Mouse (Mus musculus): ENCODE data around the gene Bcr.

Bcr gene

DNA sequence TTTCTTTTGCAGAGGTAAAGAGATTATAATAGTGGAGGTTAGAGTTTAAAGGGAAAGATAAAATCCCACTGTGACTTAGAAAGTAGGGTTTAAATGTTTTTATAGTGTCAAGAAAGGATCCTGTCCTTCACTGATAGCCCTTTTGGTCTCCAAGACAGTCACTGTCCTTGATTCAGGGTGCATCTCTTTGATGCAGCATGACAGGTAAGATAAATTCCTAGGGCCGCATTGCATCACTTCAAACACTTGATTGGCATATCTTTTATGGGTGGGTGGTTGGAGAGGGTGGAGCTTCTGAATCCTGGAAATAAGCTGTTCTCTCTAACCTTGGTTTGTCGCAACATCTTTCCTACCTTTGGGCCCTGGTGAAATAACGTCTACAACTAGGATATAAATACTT lies 167.0 kb downstream of the Bcr start:
- in situ Hi-C loops (cut with MboI; ENCODE audit: low sequenced_read_pairs): no loop called here

GRCm38 (mm10) chr10:75230572-75230971 lies 170.2 kb downstream of the Bcr start:
- in situ Hi-C loops (cut with MboI; ENCODE audit: low sequenced_read_pairs): no loop called here

DNA sequence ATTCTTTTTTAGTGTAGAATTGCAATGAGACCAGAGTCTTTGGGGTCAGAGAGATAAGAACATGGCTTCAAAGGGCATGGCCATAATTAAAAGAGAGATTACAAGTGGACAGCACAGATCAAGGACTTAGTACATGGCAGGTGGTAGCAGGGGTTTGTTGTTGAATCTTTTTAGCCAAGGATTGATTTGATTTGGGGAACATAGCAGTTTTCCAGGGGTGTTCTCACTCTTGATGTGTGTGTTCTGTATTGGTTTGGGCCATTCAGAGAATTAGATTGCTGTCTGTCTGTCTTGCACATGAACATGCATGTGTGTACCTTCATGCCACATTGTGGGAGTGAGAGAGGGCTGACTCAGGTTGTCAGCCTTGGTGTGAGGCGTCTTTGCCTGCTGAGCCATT lies 171.5 kb downstream of the Bcr start:
- in situ Hi-C loops (cut with MboI; ENCODE audit: low sequenced_read_pairs): no loop called here

DNA sequence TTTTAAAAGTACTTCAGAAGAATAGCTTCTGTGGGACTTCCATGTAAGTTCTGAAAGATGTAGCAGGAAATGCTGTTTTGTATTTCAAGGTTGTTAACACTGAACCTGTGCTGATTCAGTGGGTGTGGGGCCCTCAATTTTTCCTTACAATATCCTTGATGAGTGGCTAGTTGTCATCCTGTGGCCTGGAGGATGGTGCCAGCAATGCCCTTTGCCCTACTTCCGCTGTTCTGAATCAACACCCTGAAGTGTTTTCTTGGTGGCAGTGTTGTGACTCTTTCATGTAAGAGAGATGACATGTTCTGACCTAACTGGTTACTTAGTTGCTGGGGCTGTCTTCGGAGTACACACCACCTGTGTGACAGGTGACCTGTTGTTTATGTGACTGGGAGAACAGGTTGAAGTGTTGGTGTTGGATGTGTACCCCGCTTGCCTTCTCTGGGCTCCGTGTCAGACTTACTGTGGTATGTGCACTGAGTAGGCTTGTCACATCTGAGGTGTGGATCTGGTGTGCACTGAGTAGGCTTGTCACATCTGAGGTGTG lies 172.3 kb downstream of the Bcr start:
- in situ Hi-C loops (cut with MboI; ENCODE audit: low sequenced_read_pairs): no loop called here

GRCm38 (mm10) chr10:75233489-75233888 lies 173.1 kb downstream of the Bcr start:
- in situ Hi-C loops (cut with MboI; ENCODE audit: low sequenced_read_pairs): no loop called here
